Mouse (Mus musculus): Measurements from ENCODE around the gene Cpm. TPM values are rescaled to one million over a fixed set of nuclear protein-coding genes. Genes with fewer than 3 reads are reported as not detected.

Gene Cpm
- total RNA-seq, 1 experiment = 4.8 TPM

GRCm38 (mm10) chr10:117676036-117676643 lies 46.8 kb downstream of the Cpm start:
- H3K36me3 ChIP-seq (ENCODE audit: control insufficient read depth, insufficient read depth, low read length, poor library complexity, severe bottlenecking) = no peaks in the 10 kb centered on the region
- H3K9me3 ChIP-seq (ENCODE audit: control insufficient read depth, insufficient read depth, low read depth, low read length) = no peaks in the 10 kb centered on the region
- no peak for TF ChIP-seq ZC3H11A (IDR thresholded peaks at IDR 0.05; ENCODE audit: borderline replicate concordance, low read depth, low read length)
- TF ChIP-seq MAFK (IDR thresholded peaks at IDR 0.05; ENCODE audit: insufficient read depth, low read depth, low read length) = no peak
- TF ChIP-seq HCFC1 (IDR thresholded peaks at IDR 0.05; ENCODE audit: borderline replicate concordance, insufficient read depth, low read length) = no peak
- no peak for TF ChIP-seq ZNF384 (IDR thresholded peaks at IDR 0.05; ENCODE audit: low read depth, low read length)
- no peak for TF ChIP-seq CHD2 (IDR thresholded peaks at IDR 0.05; ENCODE audit: low read depth, low read length)
- H3K27ac ChIP-seq (ENCODE audit: insufficient read depth, low read depth, low read length, poor library complexity, severe bottlenecking) = no peak overlapping the region
- in situ Hi-C loops (cut with MboI; ENCODE audit: low sequenced_read_pairs in 2 of 2, unreplicated experiment in 2 of 2) = loop anchor here (5.0 to 10.0 kb wide), 2 partner anchors 219 to 221 kb away; no protein-coding TSS in a partner anchor
- DNase-seq (ENCODE audit: low read depth, low spot score) = no peak
- no peak overlapping the region for H3K4me3 ChIP-seq (ENCODE audit: insufficient read depth in 1 of 2, low read depth in 1 of 2, low read length in 2 of 2, poor library complexity in 1 of 2, severe bottlenecking in 1 of 2)
- no peaks in the 10 kb centered on the region for H3K4me1 ChIP-seq (ENCODE audit: control insufficient read depth in 2 of 2, insufficient read depth in 2 of 2, low read length in 2 of 2, poor library complexity in 1 of 2)
- H3K9ac ChIP-seq (ENCODE audit: insufficient read depth, low read depth, low read length, poor library complexity, severe bottlenecking) = no peak overlapping the region

- Histone ChIP-seq H3K36me3 (ENCODE audit: control insufficient read depth, insufficient read depth, low read length, poor library complexity, severe bottlenecking) (no peaks in the 10 kb centered on the region), H3K9ac (ENCODE audit: insufficient read depth, low read depth, low read length, poor library complexity, severe bottlenecking) (no peak overlapping the region), H3K4me3 (ENCODE audit: insufficient read depth in 1 of 2, low read depth in 1 of 2, low read length in 2 of 2, poor library complexity in 1 of 2, severe bottlenecking in 1 of 2) (no peak overlapping the region), H3K9me3 (ENCODE audit: control insufficient read depth, insufficient read depth, low read depth, low read length) (no peaks in the 10 kb centered on the region), H3K27ac (ENCODE audit: insufficient read depth, low read depth, low read length, poor library complexity, severe bottlenecking) (no peak overlapping the region), H3K4me1 (ENCODE audit: control insufficient read depth in 2 of 2, insufficient read depth in 2 of 2, low read length in 2 of 2, poor library complexity in 1 of 2) (no peaks in the 10 kb centered on the region)
- TF ChIP-seq ZC3H11A (IDR thresholded peaks at IDR 0.05; ENCODE audit: borderline replicate concordance, low read depth, low read length) (peak; percentile 48; the same call in 1 of the 2 replicates), ZNF384 (IDR thresholded peaks at IDR 0.05; ENCODE audit: low read depth, low read length) (peak; percentile 97), HCFC1 (IDR thresholded peaks at IDR 0.05; ENCODE audit: borderline replicate concordance, insufficient read depth, low read length) (no peak)
- in situ Hi-C loops (cut with MboI; ENCODE audit: low sequenced_read_pairs in 2 of 2, unreplicated experiment in 2 of 2) = loop anchor here (5.0 to 10.0 kb wide), 2 partner anchors 219 to 222 kb away; no protein-coding TSS in a partner anchor
- no peak for DNase-seq (ENCODE audit: low read depth, low spot score)
These were observed 47.5 kb downstream of the Cpm start for GRCm38 (mm10) chr10:117676644-117677313.

- no peak for DNase-seq (ENCODE audit: low read depth, low spot score)
- H3K4me3 ChIP-seq (ENCODE audit: insufficient read depth in 1 of 2, low read depth in 1 of 2, low read length in 2 of 2, poor library complexity in 1 of 2, severe bottlenecking in 1 of 2) = no peak overlapping the region
- H3K4me1 ChIP-seq (ENCODE audit: control insufficient read depth in 2 of 2, insufficient read depth in 2 of 2, low read length in 2 of 2, poor library complexity in 1 of 2) = no peaks in the 10 kb centered on the region
- TF ChIP-seq ZNF384 (IDR thresholded peaks at IDR 0.05; ENCODE audit: low read depth, low read length) (no peak), HCFC1 (IDR thresholded peaks at IDR 0.05; ENCODE audit: borderline replicate concordance, insufficient read depth, low read length) (no peak), ZC3H11A (IDR thresholded peaks at IDR 0.05; ENCODE audit: borderline replicate concordance, low read depth, low read length) (no peak), CHD2 (IDR thresholded peaks at IDR 0.05; ENCODE audit: low read depth, low read length) (no peak), MAFK (IDR thresholded peaks at IDR 0.05; ENCODE audit: insufficient read depth, low read depth, low read length) (no peak)
- H3K9me3 ChIP-seq (ENCODE audit: control insufficient read depth, insufficient read depth, low read depth, low read length) = no peaks in the 10 kb centered on the region
- H3K9ac ChIP-seq (ENCODE audit: insufficient read depth, low read depth, low read length, poor library complexity, severe bottlenecking) = no peak overlapping the region
- no peaks in the 10 kb centered on the region for H3K36me3 ChIP-seq (ENCODE audit: control insufficient read depth, insufficient read depth, low read length, poor library complexity, severe bottlenecking)
- no peak overlapping the region for H3K27ac ChIP-seq (ENCODE audit: insufficient read depth, low read depth, low read length, poor library complexity, severe bottlenecking)
- in situ Hi-C loops (cut with MboI; ENCODE audit: low sequenced_read_pairs in 2 of 2, unreplicated experiment in 2 of 2) = loop anchor here (5.0 to 10.0 kb wide), 2 partner anchors 220 to 223 kb away; no protein-coding TSS in a partner anchor
These were observed 48.4 kb downstream of the Cpm start for GRCm38 (mm10) chr10:117677494-117678236.

DNA sequence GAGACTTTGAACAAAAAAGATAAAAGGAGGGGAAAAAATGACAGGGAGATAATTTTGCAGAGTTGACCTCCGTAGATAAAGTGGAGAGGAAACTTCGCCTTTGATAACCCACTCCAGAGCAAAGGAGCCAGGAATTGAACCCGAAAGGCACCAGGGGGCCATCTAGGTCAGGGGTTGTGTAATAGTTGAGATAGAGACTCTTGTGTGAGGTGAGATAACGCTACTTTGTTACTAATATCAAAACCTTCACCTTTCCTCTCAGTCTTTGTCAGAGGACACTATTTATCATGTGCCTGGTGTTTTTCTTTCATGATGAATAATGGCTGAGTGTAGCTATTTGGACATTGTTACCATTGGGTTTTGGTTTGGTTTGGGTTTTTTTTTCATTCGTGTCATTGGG lies 49.1 kb downstream of the Cpm start:
- Histone ChIP-seq H3K4me3 (ENCODE audit: insufficient read depth in 1 of 2, low read depth in 1 of 2, low read length in 2 of 2, poor library complexity in 1 of 2, severe bottlenecking in 1 of 2) (no peak overlapping the region), H3K9me3 (ENCODE audit: control insufficient read depth, insufficient read depth, low read depth, low read length) (no peaks in the 10 kb centered on the region), H3K4me1 (ENCODE audit: control insufficient read depth in 2 of 2, insufficient read depth in 2 of 2, low read length in 2 of 2, poor library complexity in 1 of 2) (peaks cover 0 to 3% of the 10 kb centered on the region in 2 experiments; a peak in 2 of 4 replicates), H3K36me3 (ENCODE audit: control insufficient read depth, insufficient read depth, low read length, poor library complexity, severe bottlenecking) (no peaks in the 10 kb centered on the region), H3K9ac (ENCODE audit: insufficient read depth, low read depth, low read length, poor library complexity, severe bottlenecking) (no peak overlapping the region), H3K27ac (ENCODE audit: insufficient read depth, low read depth, low read length, poor library complexity, severe bottlenecking) (no peak overlapping the region)
- TF ChIP-seq ZNF384 (IDR thresholded peaks at IDR 0.05; ENCODE audit: low read depth, low read length) (no peak), MAFK (IDR thresholded peaks at IDR 0.05; ENCODE audit: insufficient read depth, low read depth, low read length) (no peak), CHD2 (IDR thresholded peaks at IDR 0.05; ENCODE audit: low read depth, low read length) (no peak), ZC3H11A (IDR thresholded peaks at IDR 0.05; ENCODE audit: borderline replicate concordance, low read depth, low read length) (no peak), HCFC1 (IDR thresholded peaks at IDR 0.05; ENCODE audit: borderline replicate concordance, insufficient read depth, low read length) (no peak)
- in situ Hi-C loops (cut with MboI; ENCODE audit: low sequenced_read_pairs in 2 of 2, unreplicated experiment in 2 of 2) = loop anchor here (5.0 to 10.0 kb wide), 2 partner anchors 221 to 224 kb away; no protein-coding TSS in a partner anchor
- DNase-seq (ENCODE audit: low read depth, low spot score) = no peak
